Mouse (Mus musculus): Measurements from ENCODE around the gene Dmd. TPM values are rescaled to one million over a fixed set of nuclear protein-coding genes. Genes with fewer than 3 reads are reported as not detected.
"Not testable (repeated sequence)": the region's sequence is repeated elsewhere in the genome, so short reads cannot be mapped to it uniquely, and the experiment has no call there.

Gene Dmd
- total RNA-seq (2022) = 100 to 1,000 TPM in 2 of 4 experiments, 10 to 100 TPM in 2; 89.1 to 111 (median 99.8) TPM

DNA sequence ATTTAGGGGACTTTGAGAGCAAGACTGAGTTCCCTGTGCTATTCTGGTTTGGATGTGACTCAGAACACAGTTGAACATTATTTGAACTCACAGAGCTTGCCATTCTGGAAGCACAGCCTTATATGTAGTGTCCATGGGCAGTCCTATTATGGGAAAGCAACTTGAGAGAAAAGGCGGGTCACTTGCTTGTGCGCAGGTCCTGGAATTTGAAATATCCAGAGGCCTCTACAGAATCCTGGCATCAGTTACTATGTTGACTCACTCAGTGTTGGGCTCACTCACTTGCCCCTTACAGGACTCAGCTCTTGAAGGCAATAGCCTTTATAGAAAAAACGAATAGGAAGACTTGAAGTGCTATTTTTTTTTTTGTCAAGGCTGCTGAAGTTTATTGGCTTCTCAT is at the start of gene Dmd:
Gene Dmd, plus strand, starts transcription at position 241 of the 400 bp plus-strand sequence.
- peak; percentile 13 to 25 for DNase-seq (ENCODE audit: low spot score in 2 of 2)

DNA sequence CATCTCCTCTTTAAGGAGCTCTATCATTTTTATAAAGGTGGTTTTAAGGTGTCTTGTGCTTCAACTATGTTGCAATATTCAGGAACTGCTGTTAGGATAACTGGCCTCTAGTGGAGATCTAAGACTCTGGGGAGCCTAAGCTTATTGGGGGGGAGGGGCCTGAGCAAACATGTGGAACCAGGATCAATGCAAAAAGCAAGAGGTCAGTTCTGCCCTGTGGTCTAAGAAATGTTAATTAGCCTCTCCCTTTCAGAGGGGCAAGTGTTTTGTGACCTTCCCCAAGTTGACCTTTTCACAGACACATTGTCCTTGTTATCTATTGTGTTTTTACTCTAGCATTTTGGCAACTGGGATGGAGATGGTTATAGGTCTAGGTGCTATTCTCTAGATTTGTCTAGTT is 47.2 kb upstream of the Dmd start:
- DNase-seq (ENCODE audit: low spot score in 2 of 2) = no peak

DNA sequence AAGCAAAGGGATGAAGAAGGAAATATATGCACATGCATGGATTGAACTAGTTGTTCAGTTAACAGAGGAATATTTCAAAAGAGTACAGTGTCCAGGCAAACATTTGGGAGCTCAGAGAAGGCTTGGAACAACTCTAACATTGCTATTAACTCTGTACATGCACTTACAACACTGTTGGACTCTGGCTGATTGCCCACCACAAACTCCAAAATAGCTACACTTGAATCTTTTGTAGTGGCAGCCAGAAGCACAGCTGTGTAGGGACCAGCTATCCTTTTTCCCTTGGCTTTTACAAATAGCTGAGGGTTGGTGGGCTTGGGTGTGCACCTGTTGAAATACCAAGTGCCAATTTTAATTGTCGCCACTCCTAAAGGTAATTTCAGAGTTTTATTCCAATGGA is 39.0 kb downstream of the Dmd start:
- no peak for DNase-seq (ENCODE audit: low spot score in 2 of 2)

DNA sequence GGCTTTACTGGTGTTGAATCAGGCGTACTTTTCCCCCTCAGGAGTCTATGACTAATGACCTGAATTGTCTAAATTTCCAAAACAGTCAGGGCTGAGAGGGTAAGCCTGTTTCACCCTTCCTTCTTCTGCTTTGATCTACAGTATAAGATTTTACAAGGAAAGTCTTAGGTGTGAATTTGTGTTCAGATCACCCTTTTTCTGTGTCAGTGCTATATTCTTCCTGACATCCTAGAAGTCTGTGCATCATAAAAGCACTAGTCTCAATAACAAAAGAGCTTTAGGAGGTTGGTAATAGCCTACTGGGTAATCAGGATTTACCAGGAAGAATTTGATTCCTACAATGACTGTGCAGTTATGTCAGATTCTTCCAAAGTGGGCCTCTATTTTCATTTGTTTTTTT is 101.5 kb downstream of the Dmd start:
- no peak for DNase-seq (ENCODE audit: low spot score in 2 of 2)

DNA sequence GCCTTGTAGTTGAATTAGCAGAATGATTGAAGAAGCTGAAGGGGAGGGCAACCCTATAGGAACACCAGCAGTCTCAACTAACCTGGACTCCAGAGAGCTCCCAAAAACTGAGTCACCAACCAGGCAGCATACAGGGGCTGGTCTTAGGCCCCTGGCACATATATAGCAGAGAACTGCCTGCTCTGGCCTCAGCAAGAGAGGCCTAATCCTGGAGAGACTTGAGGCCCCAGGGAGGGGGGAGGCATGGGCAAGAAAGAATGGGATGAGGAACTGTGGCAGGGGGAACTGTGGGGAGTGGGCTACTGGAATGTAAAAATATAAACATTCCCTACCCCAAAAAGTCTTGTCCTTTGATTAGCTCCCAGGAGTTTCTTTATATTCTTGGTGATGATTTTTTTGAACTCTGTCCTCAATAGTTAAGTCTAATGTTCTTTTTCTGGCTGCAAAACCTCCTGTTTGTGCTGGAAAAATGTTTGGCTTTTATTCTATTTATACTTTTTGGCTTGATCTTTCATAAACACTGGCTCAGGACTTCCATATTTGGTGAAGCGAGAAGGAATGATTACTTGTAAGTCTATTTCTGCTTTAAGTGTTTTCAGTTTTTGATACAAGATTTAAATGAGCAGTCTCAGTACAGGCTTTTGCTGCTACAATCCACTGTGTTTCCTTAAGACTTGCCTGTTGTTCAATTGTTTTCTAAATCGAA is 167.7 kb downstream of the Dmd start:
- DNase-seq (ENCODE audit: low spot score in 2 of 2) = no peak

DNA sequence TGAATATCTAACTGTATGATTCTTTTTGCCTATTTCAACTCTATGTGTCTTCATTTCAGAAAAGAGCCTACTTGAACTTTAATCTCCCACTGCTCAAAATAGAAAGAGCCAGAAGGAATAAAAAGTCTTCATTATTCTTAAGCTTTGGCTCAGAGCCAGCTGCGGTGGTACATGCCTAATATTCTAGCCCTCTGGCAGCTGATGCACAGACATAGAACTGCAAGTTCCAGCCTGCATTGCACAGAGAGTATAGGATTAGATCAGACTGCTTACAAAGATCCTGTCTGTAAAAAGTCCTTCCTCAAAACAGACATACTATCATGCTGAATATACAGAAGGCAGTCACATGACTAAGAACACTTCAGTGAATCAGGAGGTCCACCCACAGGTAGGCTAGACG is 168.5 kb downstream of the Dmd start:
- DNase-seq (ENCODE audit: low spot score in 2 of 2) = no peak

DNA sequence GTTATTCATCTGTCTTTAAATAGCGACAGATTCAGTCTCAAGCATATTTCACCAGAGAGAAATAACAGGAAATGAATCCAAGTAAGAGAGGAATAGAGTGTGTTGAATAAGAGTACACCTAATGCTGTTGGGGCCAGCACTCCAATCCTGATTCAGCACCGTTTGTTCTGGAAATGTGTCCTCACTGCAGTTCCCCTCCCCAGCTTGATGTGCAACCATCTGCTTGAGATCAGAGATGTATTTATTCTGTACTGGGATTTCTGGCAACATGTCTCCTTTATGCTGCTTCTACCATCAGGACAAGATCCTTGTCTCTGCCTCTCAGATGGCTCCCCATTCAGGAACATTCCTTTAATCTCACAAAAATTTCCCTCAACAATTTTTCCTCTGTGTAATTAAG is 271.9 kb downstream of the Dmd start:
- DNase-seq (ENCODE audit: low spot score in 2 of 2) = no peak

DNA sequence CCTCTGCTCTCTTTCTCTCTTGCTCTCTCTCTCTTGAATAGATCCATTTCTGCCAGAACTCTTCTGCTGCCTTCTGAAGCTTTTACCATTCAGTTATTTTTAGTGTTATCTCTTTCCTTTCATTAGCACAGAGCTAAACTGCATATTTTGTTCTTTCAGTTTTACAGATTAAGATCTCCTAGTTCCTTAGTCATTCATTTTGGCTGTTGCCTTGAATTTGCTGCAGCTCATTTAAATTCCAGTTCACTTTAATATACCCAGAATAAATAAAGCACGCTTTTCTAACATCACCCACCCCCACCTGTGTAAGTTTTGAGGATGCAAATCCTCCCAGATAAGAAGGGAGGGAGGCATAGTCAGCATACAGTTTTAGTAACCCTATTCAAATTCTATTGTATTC is 272.4 kb downstream of the Dmd start:
- no peak for DNase-seq (ENCODE audit: low spot score in 2 of 2)

DNA sequence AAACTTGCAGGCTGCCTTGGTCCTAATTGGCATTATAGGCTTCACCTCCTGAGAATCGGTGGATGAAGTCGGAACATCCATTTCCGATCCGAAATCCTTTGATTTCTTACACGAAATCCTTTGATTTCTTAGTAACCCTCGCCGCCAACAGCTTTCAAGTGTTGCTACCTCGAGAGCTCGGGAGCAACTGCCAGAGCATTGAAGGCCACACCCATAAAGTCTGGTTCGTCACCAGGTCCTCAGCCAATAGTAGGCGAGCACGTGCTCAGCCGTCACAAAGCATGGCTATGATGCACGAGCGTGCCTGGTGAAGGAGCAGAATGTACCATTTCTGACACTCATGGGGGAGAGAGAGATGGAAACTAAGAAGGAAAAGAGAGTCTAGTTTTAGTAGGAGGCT is 538.9 kb downstream of the Dmd start, which contains the start of gene Tsga8:
Gene Tsga8, minus strand, starts transcription at position 327 of the 400 bp plus-strand sequence.
- DNase-seq (ENCODE audit: low spot score in 2 of 2) = no peak

DNA sequence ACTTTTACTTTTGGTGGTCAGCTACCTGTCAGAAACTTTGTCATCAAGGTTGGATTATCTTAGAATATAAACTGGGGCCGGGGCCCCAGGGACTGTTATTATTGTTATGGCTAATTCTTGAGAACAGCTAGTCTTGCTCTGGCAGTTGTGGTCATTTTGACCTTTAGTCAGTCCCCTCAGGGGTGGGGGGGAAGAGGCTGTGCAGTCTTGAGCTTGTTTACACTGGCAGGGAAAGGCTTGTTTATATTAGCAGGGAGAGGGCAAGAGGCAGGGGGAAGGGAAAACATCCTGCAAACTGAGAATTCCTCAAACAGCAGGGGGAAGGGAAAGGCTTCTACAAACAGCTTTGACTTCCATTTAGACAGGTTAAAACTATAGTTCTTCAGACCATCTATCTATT is 726.3 kb downstream of the Dmd start:
- DNase-seq (ENCODE audit: low spot score in 2 of 2) = no peak

DNA sequence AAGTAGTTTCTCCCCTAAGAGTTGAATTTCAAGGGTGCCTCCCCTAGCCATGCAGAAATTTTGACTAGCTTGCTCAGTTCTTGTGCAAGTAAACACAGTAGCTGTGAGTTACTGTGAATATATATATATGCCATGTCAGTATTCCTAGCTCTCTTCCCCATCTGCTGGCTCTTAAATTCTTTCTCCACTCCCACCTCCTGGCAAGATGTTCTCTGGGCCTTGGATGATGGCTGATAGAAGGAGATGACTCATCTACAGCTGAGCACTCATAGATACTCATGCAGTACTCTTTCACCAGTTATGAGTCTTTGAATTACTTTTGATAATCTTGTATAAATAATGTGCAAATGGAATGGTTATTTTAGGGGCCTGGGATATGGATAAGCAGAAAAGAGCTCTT is 737.9 kb downstream of the Dmd start:
- no peak for DNase-seq (ENCODE audit: low spot score in 2 of 2)

DNA sequence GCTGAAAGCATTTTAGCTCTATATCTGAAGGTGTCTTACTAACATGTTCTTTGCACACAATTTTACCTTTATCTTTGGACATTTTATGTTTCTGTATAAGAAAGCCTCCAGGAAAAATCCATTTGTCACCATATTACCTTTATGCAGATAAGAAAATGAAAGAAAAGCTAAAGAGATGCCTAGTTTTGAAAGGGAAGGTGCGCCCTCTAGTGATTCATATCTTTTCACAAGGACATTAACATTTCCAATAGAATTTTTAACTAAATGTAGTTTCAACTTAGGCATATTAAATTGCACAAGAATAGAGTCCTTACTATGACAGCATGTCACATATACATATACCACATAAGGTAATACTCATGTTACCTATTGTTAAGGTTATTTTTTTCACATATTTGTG is 791.9 kb downstream of the Dmd start:
- DNase-seq (ENCODE audit: low spot score in 2 of 2) = no peak

DNA sequence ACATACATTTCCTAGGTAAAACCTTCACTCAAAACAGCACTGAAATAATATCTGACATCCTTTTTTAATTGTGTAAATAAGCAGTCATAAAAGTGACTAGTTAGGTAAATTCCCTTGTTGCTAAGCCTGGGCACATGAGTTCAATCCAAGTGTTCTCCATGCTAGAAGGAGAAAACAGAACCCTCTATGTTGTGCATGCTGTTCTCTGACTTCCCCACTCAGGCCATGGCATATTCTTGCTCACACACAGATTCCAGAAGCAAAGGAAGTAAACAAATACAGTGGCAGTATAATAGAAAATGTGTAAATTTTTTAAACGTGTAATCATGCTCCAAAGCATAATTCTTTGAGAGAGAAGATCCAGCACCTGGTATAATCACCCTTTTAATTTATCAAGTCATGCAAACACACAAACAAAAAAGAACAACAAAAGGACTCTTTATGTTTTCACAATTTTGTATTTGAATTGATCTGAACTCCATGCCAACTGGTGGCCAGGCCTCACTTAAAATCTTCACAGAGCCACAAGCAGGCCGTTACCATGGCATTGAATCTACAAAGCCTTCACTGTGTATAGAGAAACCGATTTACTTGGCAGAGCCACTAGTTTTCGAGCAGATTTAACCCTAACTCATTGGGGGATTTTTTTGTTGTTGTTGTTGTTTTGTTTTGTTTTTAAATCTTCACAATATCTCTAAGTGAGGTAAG is 797.8 kb downstream of the Dmd start:
- no peak for DNase-seq (ENCODE audit: low spot score in 2 of 2)

DNA sequence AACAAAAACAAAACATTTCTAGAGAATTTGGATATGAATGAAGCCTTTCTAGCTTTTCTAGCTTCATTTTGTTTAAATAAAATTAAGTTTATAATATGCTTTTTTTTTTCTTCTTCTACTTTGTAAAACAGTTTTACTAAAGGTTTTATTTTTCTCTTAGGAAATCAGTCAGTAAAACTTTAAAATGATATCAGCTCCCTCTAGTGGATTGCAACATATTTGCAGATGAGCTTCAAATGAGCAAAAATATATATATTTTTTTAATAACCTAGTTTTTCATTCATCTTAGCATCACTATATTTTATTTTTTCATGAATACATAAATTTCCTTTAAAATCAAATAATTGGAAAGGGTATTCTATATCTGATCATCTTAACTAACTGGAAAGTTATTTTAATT is 838.7 kb downstream of the Dmd start:
- no peak for DNase-seq (ENCODE audit: low spot score in 2 of 2)

DNA sequence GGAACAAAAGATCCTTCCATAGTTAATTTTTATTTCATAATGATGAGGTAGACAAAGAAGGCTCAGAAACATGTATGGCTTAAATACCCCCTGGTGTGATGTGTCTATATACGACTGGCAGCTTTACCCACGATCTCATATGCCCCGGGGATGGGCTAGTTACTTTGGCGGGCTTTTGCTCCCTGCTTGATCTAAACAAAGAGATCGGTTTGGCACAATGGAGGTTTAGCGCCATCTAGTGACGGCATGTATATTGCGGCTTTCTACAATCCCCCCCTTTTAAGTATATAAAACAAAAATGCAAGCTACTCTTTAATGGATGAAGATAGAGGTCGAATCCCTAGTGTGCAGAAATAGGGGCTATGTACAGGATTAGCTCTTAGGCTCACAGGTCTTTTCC is 918.8 kb downstream of the Dmd start:
- not testable (repeated sequence) for DNase-seq (ENCODE audit: low spot score in 2 of 2)

DNA sequence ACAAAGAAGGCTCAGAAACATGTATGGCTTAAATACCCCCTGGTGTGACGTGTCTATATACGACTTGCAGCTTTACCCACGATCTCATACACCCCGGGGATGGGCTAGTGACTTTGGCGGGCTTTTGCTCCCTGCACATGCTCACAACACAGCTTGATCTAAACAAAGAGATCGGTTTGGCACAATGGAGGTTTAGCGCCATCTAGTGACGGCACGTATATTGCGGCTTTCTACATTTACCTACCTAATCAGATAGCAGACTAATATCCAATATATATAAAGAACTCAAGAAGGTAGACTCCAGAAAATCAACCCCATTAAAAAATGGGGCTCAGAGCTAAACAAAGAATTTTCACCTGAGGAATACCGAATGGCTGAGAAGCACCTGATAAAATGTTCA is 926.7 kb downstream of the Dmd start:
- not testable (repeated sequence) for DNase-seq (ENCODE audit: low spot score in 2 of 2)

DNA sequence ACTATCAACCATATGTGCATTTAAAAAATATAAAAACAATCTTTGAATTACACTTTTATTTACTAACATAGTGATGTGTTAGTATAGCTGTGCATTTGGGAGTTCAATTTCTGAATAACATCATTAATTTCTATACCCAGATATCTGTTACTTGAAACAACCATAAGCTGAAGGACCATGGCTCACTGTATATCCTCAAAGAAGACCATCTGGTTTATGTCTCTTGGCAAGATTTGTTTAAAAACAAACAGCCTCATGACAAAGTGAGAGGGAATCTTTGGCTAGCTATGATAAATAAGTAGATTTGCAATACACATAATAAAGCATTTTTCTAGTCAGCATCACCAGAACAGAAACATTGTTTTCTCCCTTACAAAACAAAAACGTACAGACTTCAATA is 1027.2 kb downstream of the Dmd start:
- no peak for DNase-seq (ENCODE audit: low spot score in 2 of 2)

DNA sequence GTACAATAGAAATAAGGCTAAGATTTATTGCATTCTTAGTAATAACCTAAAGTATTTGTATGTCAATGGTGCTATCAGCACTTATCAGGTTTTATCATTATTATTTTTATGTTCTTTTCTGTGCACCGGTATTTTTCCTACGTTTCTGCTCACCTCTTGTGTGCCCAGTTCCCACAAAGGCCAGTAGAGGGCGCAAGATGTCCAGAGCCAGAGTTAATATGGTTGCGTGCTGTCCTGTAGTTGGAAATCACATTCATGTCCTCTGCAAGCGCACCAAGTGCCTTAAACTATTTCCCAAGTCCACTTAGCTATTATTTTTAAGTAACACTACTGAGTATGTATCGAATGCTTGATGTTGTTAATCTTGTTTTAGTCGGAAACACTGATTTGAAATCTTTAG is 1052.6 kb downstream of the Dmd start:
- no peak for DNase-seq (ENCODE audit: low spot score in 2 of 2)

DNA sequence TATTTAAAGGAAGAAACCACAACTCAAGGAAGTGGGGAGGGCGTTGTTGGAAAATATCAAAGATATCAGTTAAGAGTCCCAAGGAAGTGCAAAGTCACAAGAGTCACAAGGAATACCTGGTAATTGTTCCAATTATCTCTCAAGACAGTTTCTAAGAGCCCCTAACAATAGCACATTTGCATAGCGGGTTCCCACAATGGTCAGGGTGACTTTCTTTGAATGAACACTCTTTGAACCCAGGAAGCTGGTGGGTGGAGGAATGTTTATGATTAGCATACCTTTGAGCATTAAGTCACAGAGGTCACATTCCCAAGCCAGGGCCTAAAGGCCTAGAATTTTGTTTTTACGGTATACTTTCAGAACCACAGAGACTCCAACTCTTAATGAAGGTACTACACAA is 1113.8 kb downstream of the Dmd start:
- DNase-seq (ENCODE audit: low spot score in 2 of 2) = not testable (repeated sequence)

DNA sequence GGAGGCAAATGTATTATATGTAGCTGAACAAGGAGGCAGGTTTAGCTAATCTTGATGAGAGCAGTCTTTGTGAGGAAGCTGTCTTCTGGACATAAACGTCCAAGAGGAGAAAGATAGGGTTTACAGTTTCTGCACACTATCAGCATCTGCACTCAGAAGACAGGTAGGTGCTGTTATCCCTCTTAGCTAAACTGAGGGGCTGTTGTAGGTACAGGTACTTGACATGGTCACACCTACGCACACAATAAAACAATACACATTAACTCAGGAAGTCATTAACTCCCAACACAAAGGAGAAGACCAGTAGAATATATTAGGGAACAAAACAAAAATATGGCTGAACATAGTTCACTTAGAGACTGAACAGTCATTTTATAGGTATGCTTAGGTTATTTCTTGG is 1217.2 kb downstream of the Dmd start:
- no peak for DNase-seq (ENCODE audit: low spot score in 2 of 2)

DNA sequence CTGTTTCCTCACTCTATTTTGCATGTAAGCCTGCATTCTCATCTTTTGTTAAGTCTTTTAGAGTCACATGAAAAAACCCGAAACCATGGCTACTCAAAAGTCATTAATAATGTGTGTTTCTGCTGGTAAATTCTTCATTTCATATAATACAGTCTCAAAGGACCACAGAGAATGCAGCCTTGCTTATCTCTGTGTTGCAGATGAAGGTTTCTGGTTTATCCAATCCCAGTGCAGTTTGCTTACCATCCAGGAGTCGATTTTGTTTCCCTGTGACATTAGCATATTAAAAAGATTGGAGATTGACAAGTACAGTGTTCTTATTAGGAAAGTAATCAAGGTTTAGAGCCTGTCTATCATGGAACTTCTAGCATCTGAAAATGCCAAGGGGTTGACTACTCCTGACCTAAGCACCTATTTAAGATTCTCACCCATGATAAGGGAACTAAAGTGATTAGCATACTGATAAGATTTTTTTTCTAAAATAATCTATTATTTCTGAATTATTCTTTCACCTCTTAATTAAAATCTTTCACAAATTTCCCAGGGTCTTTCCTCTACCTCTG is 1292.7 kb downstream of the Dmd start:
- DNase-seq (ENCODE audit: low spot score in 2 of 2) = no peak

DNA sequence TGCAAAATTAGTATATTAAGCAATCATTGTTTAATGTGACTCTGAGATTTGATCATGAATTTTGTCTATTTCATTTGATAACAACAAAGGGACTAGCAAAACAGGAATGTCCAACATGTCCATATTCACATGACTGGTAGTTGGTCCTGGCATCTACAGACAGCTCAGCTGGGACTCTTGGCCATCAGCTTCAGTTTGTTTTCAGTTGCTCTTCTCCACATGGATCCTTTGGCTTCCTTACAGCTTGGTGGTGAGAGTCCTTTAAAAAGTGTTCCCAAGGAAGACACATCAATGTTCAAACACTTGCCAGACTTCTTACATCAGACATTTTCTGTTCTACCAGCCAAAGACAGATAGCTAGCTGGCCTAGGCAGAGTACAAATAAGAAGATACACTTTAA is 1381.9 kb downstream of the Dmd start:
- DNase-seq (ENCODE audit: low spot score in 2 of 2) = no peak

DNA sequence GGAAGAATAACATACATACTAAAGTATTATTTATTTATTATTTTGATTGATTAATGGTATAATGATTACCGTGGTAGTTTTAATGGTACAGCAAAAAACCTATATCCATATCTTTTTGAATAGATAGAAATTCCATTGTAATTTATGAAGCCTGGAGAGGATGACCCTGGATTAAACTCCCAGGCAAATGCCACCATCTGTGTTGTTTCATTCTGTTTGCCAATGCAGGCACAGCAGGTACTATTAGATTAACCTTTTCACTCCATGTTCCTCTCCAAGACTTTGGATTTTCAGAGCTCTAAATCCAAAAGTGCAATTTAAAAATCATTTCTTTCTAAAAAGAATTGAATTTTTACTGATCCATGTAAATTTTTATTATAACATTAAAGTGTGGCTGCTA is 1383.5 kb downstream of the Dmd start:
- DNase-seq (ENCODE audit: low spot score in 2 of 2) = no peak

All from gastrocnemius, adult 8-10 months (tissue).